22 mouse cellular contexts compared by ENCODE assay signal in the genomic region with DNA sequence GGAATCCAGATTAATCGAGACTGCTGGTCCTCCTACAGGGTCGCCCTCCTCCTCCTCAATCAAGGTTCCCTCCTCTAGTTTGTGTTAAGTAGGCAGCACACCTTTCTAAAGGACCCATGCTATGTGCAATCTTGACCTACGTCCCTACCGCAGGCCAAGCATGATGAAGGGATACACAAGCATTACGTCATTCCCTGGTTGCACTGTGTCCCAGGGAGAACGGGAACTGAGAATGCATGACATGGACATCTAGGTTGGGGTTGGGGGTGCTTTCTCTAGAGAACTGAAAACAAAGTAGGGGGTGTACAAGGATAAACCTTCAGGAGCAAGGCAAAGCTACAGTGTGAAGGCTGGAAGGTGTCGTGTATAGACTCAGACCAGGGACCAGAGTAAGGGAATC. TPM values are rescaled to one million over a fixed set of nuclear protein-coding genes. Genes with fewer than 3 reads are reported as not detected.
DNase-seq lines count a peak whose midpoint lies in the region; ATAC-seq and TF ChIP-seq lines count a peak whose summit lies in the region.
"Had no signal": no experiment of that assay in that cellular context is flagged by ENCODE, and none has a peak within 500 bp of the region (broad histone marks: within the 10 kb centered on the region; RNA-seq: fewer than 3 reads in every experiment).

No protein-coding gene starts in this region.

- no peaks in the 10 kb centered on the region for H3K27me3 ChIP-seq in heart, embryonic 10.5 days (ENCODE audit: insufficient read depth, poor library complexity, severe bottlenecking)
- H3K27me3 ChIP-seq in MEL (ENCODE audit: control insufficient read depth in 1 of 2, insufficient read depth in 2 of 2, low read length in 2 of 2) = no peaks in the 10 kb centered on the region
- H3K27me3 ChIP-seq: embryonic facial prominence, embryonic 12.5 days; hindbrain, embryonic 12.5 days; Patski had no signal

- no peak overlapping the region for H3K4me3 ChIP-seq in heart, embryonic 10.5 days
- H3K4me3 ChIP-seq in MEL (ENCODE audit: control insufficient read depth in 1 of 2, insufficient read depth in 1 of 2, low read depth in 2 of 2, low read length in 2 of 2) (no peak overlapping the region), macrophage (ENCODE audit: inconsistent target) (no peak overlapping the region)
- H3K4me3 ChIP-seq: embryonic facial prominence, embryonic 12.5 days; hindbrain, embryonic 12.5 days had no signal

- no peak for TF ChIP-seq EP300 in MEL (IDR thresholded peaks at IDR 0.05; ENCODE audit: low read depth in 1 of 2, low read length in 2 of 2)

- peak in 1 of 2 experiments; percentile 39; a peak in 1 of 4 replicates for TF ChIP-seq POLR2A in MEL (IDR thresholded peaks at IDR 0.05; ENCODE audit: control insufficient read depth in 1 of 2, insufficient read depth in 1 of 2, low read depth in 1 of 2, low read length in 2 of 2, poor library complexity in 1 of 2)

- peaks cover 5% of the 10 kb centered on the region; the same call in 1 of the 2 replicates for H3K4me1 ChIP-seq in heart, embryonic 10.5 days
- H3K4me1 ChIP-seq in MEL (ENCODE audit: control insufficient read depth in 1 of 2, insufficient read depth in 2 of 2, low read length in 2 of 2) = peaks cover 16 to 40% of the 10 kb centered on the region in 2 experiments
- H3K4me1 ChIP-seq: embryonic facial prominence, embryonic 12.5 days; hindbrain, embryonic 12.5 days had no signal

- H3K9me3 ChIP-seq in heart, embryonic 10.5 days = no peaks in the 10 kb centered on the region
- no peaks in the 10 kb centered on the region for H3K9me3 ChIP-seq in MEL (replicated peaks; ENCODE audit: insufficient read depth, low read length)
- H3K9me3 ChIP-seq: embryonic facial prominence, embryonic 12.5 days; G1E; hindbrain, embryonic 12.5 days had no signal

- H3K79me2 ChIP-seq in MEL (ENCODE audit: control insufficient read depth, insufficient read depth, low read length, poor library complexity) (no peaks in the 10 kb centered on the region), macrophage (ENCODE audit: inconsistent target) (peaks cover 37% of the 10 kb centered on the region)

- H3K27ac ChIP-seq in heart, embryonic 10.5 days = no peak overlapping the region
- H3K27ac ChIP-seq in MEL (ENCODE audit: control insufficient read depth, low read depth, low read length) (no peak overlapping the region), macrophage (0 out of 2 replicates have a peak overlapping the region, but pooled peaks have one; percentile 19)
- H3K27ac ChIP-seq: embryonic facial prominence, embryonic 12.5 days; hindbrain, embryonic 12.5 days had no signal

- WGBS in heart, embryonic 10.5 days = 85% methylated on average over 7 of the region's 7 CpGs
- 56% methylated on average over 7 of the region's 7 CpGs for WGBS in macrophage (ENCODE audit: missing documents)

- H3K9ac ChIP-seq in MEL (ENCODE audit: control insufficient read depth, low read depth, low read length, poor library complexity, severe bottlenecking) = no peak overlapping the region
- H3K9ac ChIP-seq: embryonic facial prominence, embryonic 12.5 days; hindbrain, embryonic 12.5 days had no signal

- peak; percentile 44; the same call in 1 of the 2 replicates for ATAC-seq in monocyte, adult 5-6 weeks (replicated peaks; ENCODE audit: insufficient number of reproducible peaks, low FRiP score, low TSS enrichment, poor library complexity, severe bottlenecking)
- ATAC-seq: CD4-positive, CD25-positive, alpha-beta regulatory T cell, adult 4 months; forebrain, embryonic 16.5 days; Patski had no signal

- no peak for TF ChIP-seq RAD21 in MEL (IDR thresholded peaks at IDR 0.05; ENCODE audit: low read depth, low read length)

- peak; percentile 90 for DNase-seq in heart, adult 11 months
- DNase-seq in heart, embryonic 10.5 days (ENCODE audit: low spot score) = no peak
- DNase-seq in MEL (ENCODE audit: low read depth, low spot score) = no peak
- no peak for DNase-seq in kidney, adult 18-20 months
- no peak for DNase-seq in Muller cell, postnatal 12 days (ENCODE audit: inconsistent ontology term)
- DNase-seq: adrenal gland, adult 2 months; adrenal gland, postnatal 25 days; B cell, adult 2 months; cerebellum, adult 11 months; cerebellum, adult 8-10 months; cerebellum, postnatal 25 days; gastrocnemius, postnatal 10 days; heart, postnatal 10 days; heart, postnatal 4 days had no signal

- no peak for TF ChIP-seq CTCF in MEL (IDR thresholded peaks at IDR 0.05 in 2 of 3, conservative IDR thresholded peaks at IDR 0.05 in 1 of 3; ENCODE audit: control insufficient read depth in 1 of 3, insufficient read depth in 1 of 3, low read depth in 2 of 3, low read length in 3 of 3, poor library complexity in 1 of 3, severe bottlenecking in 1 of 3)

- peaks cover 41% of the 10 kb centered on the region for H3K36me3 ChIP-seq in heart, embryonic 10.5 days
- H3K36me3 ChIP-seq in MEL (ENCODE audit: control insufficient read depth in 1 of 2, insufficient read depth in 2 of 2, low read length in 2 of 2) (peaks cover 2 to 30% of the 10 kb centered on the region in 2 experiments; a peak in 3 of 4 replicates), macrophage (ENCODE audit: inconsistent target) (peaks cover 43% of the 10 kb centered on the region)

TF ChIP-seq in MEL, 35 proteins besides CTCF, POLR2A, EP300 and RAD21:
- no peak for TF ChIP-seq SIN3A (IDR thresholded peaks at IDR 0.05; ENCODE audit: low read length)
- TF ChIP-seq POLR2AphosphoS2 (IDR thresholded peaks at IDR 0.05; ENCODE audit: low read length) = 0 out of 2 replicates have a peak, but pooled peaks have one; percentile 22
- TF ChIP-seq MAX (IDR thresholded peaks at IDR 0.05; ENCODE audit: low read length) = no peak
- no peak for TF ChIP-seq NELFE (IDR thresholded peaks at IDR 0.05; ENCODE audit: low read depth, low read length)

RNA-seq across cellular contexts. Expression of a gene that starts 9.4 kb away (rescaled TPM):
- polyA plus RNA-seq in heart, embryonic 10.5 days (2016; fragmentation: Nextera tagmentation; extraction: Ambion mirVana) = 11.5 and 19.3 TPM in 2 replicates
- 200 and 241 TPM in 2 replicates for total RNA-seq in MEL (2012; rRNA removed)
- polyA plus RNA-seq in MEL (2012; ENCODE audit: insufficient read depth in 1 of 2, insufficient read length in 2 of 2, low read depth in 1 of 2, low replicate concordance in 2 of 2, missing spikeins in 1 of 2) (100 to 1,000 TPM in 1 of 2 experiments, not detected in 1; 272 TPM), macrophage (2018) (230 to 319 TPM (median 312 TPM) in 3 replicates)
- 1,000 to 10,000 TPM in 11 of 26 experiments, 100 to 1,000 TPM in 15; 122 to 1,570 (median 865) TPM for total RNA-seq in macrophage (2018; cell fraction: chromatin; rRNA removed)
- 100 to 1,000 TPM; 129 to 393 (median 270) TPM for total RNA-seq in macrophage (2018; cell fraction: cytosol; rRNA removed)
- 100 to 1,000 TPM; 145 to 858 (median 561) TPM for total RNA-seq in macrophage (2018; cell fraction: nucleus; rRNA removed)
- 94.2 to 148 TPM (median 113 TPM) in 3 replicates for total RNA-seq in monocyte, adult 5-6 weeks (2017)

RNA-seq across cellular contexts. Expression of a gene that starts 9.8 kb away (rescaled TPM):
- 31.0 and 37.5 TPM in 2 replicates for polyA plus RNA-seq in heart, embryonic 10.5 days (2016; fragmentation: Nextera tagmentation; extraction: Ambion mirVana)
- total RNA-seq in MEL (2012; rRNA removed) = 43.0 and 43.3 TPM in 2 replicates
- 10 to 100 TPM in 1 of 2 experiments, not detected in 1; 40.0 TPM for polyA plus RNA-seq in MEL (2012; ENCODE audit: insufficient read depth in 1 of 2, insufficient read length in 2 of 2, low read depth in 1 of 2, low replicate concordance in 2 of 2, missing spikeins in 1 of 2)
- total RNA-seq in macrophage (2018; cell fraction: chromatin; rRNA removed) = 10 to 100 TPM in 20 of 26 experiments, 1 to 10 TPM in 6; 7.7 to 19.3 (median 12.0) TPM
- 10 to 100 TPM; 35.3 to 80.0 (median 55.9) TPM for total RNA-seq in macrophage (2018; cell fraction: cytosol; rRNA removed)
- total RNA-seq in macrophage (2018; cell fraction: nucleus; rRNA removed) = 10 to 100 TPM; 12.6 to 31.8 (median 18.8) TPM
- polyA plus RNA-seq in macrophage (2018) = 29.8 to 44.9 TPM (median 39.4 TPM) in 3 replicates
- total RNA-seq in monocyte, adult 5-6 weeks (2017) = 37.7 to 56.2 TPM (median 52.1 TPM) in 3 replicates

RNA-seq across cellular contexts. Expression of a gene that starts 17.4 kb away (rescaled TPM):
- polyA plus RNA-seq in heart, embryonic 10.5 days (2016; fragmentation: Nextera tagmentation; extraction: Ambion mirVana) = 0.73 and 1.2 TPM in 2 replicates
- not detected in 2 replicates for total RNA-seq in MEL (2012; rRNA removed)
- polyA plus RNA-seq in MEL (2012; ENCODE audit: insufficient read depth in 1 of 2, insufficient read length in 2 of 2, low read depth in 1 of 2, low replicate concordance in 2 of 2, missing spikeins in 1 of 2) (under 1 TPM in 1 of 2 experiments, not detected in 1; 0.14 TPM), macrophage (2018) (2.4 to 5.2 TPM (median 4.4 TPM) in 3 replicates)
- total RNA-seq in macrophage (2018; cell fraction: chromatin; rRNA removed) = 10 to 100 TPM; 15.3 to 70.9 (median 30.3) TPM
- total RNA-seq in macrophage (2018; cell fraction: cytosol; rRNA removed) = 1 to 10 TPM; 2.5 to 9.7 (median 5.3) TPM
- total RNA-seq in macrophage (2018; cell fraction: nucleus; rRNA removed) = 10 to 100 TPM in 25 of 26 experiments, 1 to 10 TPM in 1; 9.8 to 55.7 (median 28.5) TPM
- total RNA-seq in monocyte, adult 5-6 weeks (2017) = 0.21 TPM in 1 of 3 replicates, not detected in the others
- polyA plus RNA-seq: CD4-positive, CD25-positive, alpha-beta regulatory T cell, adult 4 months; G1E had no signal

RNA-seq across cellular contexts. Expression of a gene that starts 17.9 kb away (rescaled TPM):
- 3.7 and 6.0 TPM in 2 replicates for polyA plus RNA-seq in heart, embryonic 10.5 days (2016; fragmentation: Nextera tagmentation; extraction: Ambion mirVana)
- total RNA-seq in MEL (2012; rRNA removed) = not detected in 2 replicates
- polyA plus RNA-seq in MEL (2012; ENCODE audit: insufficient read depth in 1 of 2, insufficient read length in 2 of 2, low read depth in 1 of 2, low replicate concordance in 2 of 2, missing spikeins in 1 of 2) (not detected), macrophage (2018) (84.4 to 133 TPM (median 111 TPM) in 3 replicates)
- 100 to 1,000 TPM in 19 of 26 experiments, 10 to 100 TPM in 7; 38.5 to 511 (median 181) TPM for total RNA-seq in macrophage (2018; cell fraction: chromatin; rRNA removed)
- total RNA-seq in macrophage (2018; cell fraction: cytosol; rRNA removed) = 100 to 1,000 TPM in 21 of 26 experiments, 10 to 100 TPM in 5; 78.1 to 341 (median 209) TPM
- total RNA-seq in macrophage (2018; cell fraction: nucleus; rRNA removed) = 100 to 1,000 TPM in 24 of 26 experiments, 10 to 100 TPM in 2; 63.6 to 577 (median 286) TPM
- total RNA-seq in monocyte, adult 5-6 weeks (2017) = 1.6 to 3.5 TPM (median 2.8 TPM) in 3 replicates
- total RNA-seq: G1E had no signal
- polyA plus RNA-seq: G1E had no signal

RNA-seq across cellular contexts. Expression of a gene that starts 32.1 kb away (rescaled TPM):
- polyA plus RNA-seq in heart, embryonic 10.5 days (2016; fragmentation: Nextera tagmentation; extraction: Ambion mirVana) = 37.9 and 42.9 TPM in 2 replicates
- total RNA-seq in MEL (2012; rRNA removed) = 46.4 and 50.6 TPM in 2 replicates
- polyA plus RNA-seq in MEL (2012; ENCODE audit: insufficient read depth in 1 of 2, insufficient read length in 2 of 2, low read depth in 1 of 2, low replicate concordance in 2 of 2, missing spikeins in 1 of 2) (10 to 100 TPM in 1 of 2 experiments, not detected in 1; 70.1 TPM), macrophage (2018) (16.8 to 21.8 TPM (median 20.3 TPM) in 3 replicates)
- total RNA-seq in macrophage (2018; cell fraction: chromatin; rRNA removed) = 10 to 100 TPM in 24 of 26 experiments, 1 to 10 TPM in 2; 8.1 to 32.4 (median 21.4) TPM
- total RNA-seq in macrophage (2018; cell fraction: cytosol; rRNA removed) = 10 to 100 TPM; 14.1 to 24.3 (median 19.8) TPM
- total RNA-seq in macrophage (2018; cell fraction: nucleus; rRNA removed) = 10 to 100 TPM; 10.7 to 37.3 (median 20.3) TPM
- total RNA-seq in monocyte, adult 5-6 weeks (2017) = 1.6 to 4.9 TPM (median 2.1 TPM) in 3 replicates
